Mouse (Mus musculus) embryonic facial prominence, embryonic 13.5 days (tissue): ENCODE measurements at regions not wholly inside any gene's neighbourhood (a gene's known extent, or its start where the extent isn't known, plus 50 kb on each side); places are given as distances from the start of the nearest gene placed in this dataset.

Experiments
- ATAC-seq: fragments of 200-750 bp; cut with Nextera tagmentation; 2 replicates; pipeline ENCODE4 v1.8.0; 2017; ENCODE audit warnings: low read depth; ENCODE audit not compliant: insufficient number of reproducible peaks, insufficient read depth, low FRiP score, low TSS enrichment
- H3K27ac ChIP-seq: fragments of 300-500 bp; sonication (generic); 2 replicates; pipeline ENCODE4 v1.5.1; 2015; ENCODE audit warnings: moderate library complexity, mild to moderate bottlenecking, inconsistent platforms
- H3K27me3 ChIP-seq: fragments of 300-500 bp; sonication (generic); 2 replicates; pipeline ENCODE4 v1.6.1; 2015; ENCODE audit warnings: mild to moderate bottlenecking, inconsistent platforms
- H3K36me3 ChIP-seq: fragments of 300-500 bp; sonication (generic); 2 replicates; pipeline ENCODE4 v1.6.1; 2015; ENCODE audit warnings: mild to moderate bottlenecking, inconsistent platforms
- H3K4me1 ChIP-seq: fragments of 300-500 bp; sonication (generic); 2 replicates; pipeline ENCODE4 v1.6.1; 2015; ENCODE audit warnings: inconsistent platforms
- H3K4me2 ChIP-seq: fragments of 300-500 bp; sonication (generic); 2 replicates; pipeline ENCODE4 v1.6.1; 2015; ENCODE audit warnings: moderate library complexity, mild to moderate bottlenecking, inconsistent platforms
- H3K4me3 ChIP-seq: fragments of 300-500 bp; sonication (generic); 2 replicates; pipeline ENCODE4 v1.5.1; 2015; ENCODE audit warnings: mild to moderate bottlenecking, inconsistent platforms
- H3K9ac ChIP-seq: fragments of 300-500 bp; sonication (generic); 2 replicates; pipeline ENCODE4 v1.6.1; 2015; ENCODE audit warnings: mild to moderate bottlenecking, inconsistent platforms
- H3K9me3 ChIP-seq: fragments of 300-500 bp; sonication (generic); 2 replicates; pipeline ENCODE4 v1.6.1; 2016; ENCODE audit warnings: inconsistent platforms
- WGBS: fragments of 180-500 bp; shearing (Covaris S2); methylation state at CpG from one replicate; pipeline ENCODE4 v1.1.7; 2015; ENCODE audit warnings: mixed read lengths; 5-methylcytosine and 5-hydroxymethylcytosine counted together

DNA sequence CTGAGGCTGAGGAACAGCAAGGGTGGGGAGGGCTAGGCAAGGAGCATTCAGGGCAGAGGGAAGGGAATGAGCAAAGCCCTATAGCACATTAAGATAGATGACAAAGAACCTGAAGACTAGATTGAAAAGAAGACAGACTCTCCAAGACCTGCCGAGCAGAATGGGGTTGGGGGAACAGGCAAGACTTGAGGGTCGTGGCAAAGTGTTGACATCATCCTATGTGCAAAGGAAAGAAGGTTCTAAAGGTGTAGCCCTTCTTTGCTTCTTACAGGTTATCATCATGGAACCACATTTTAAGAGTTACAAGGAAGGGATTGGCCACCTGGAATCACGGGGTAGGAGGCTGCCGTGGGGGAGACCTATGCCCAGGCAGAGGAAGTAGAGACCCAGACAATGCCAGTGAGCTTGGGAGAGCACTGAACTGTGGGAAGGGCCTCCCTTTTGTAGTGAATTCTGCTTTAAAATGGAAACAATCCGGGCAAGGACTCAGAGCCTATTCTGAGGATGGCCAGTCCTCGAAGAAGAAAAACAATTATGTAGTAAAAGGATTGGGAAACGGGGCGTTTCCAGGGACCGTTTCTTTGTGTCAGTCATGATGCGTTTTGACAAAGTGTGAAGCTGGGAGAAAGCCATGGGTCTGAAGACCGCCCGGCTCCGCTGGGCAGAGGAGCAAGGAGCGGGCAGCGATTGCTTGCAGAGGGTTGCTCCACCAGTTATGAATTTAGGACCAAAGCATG lies 55.5 kb upstream of the Cox10 start:
- no peaks in the 10 kb centered on the region for H3K27me3 ChIP-seq
- peaks cover 15% of the 10 kb centered on the region for H3K4me1 ChIP-seq
- no peak overlapping the region for H3K4me3 ChIP-seq
- no peak for ATAC-seq
- H3K9me3 ChIP-seq, result no peaks in the 10 kb centered on the region
- WGBS, result 81% methylated on average over 15 of the region's 15 CpGs
- no peak overlapping the region for H3K9ac ChIP-seq
- H3K4me2 ChIP-seq, result no peak overlapping the region
- H3K36me3 ChIP-seq, result no peaks in the 10 kb centered on the region
- H3K27ac ChIP-seq, result no peak overlapping the region
